Mouse (Mus musculus): ENCODE data around the gene Arhgap42. TPM values are rescaled to one million over a fixed set of nuclear protein-coding genes. Genes with fewer than 3 reads are reported as not detected.

Gene Arhgap42
- polyA plus RNA-seq, 1 experiment: 1.4 TPM

DNA sequence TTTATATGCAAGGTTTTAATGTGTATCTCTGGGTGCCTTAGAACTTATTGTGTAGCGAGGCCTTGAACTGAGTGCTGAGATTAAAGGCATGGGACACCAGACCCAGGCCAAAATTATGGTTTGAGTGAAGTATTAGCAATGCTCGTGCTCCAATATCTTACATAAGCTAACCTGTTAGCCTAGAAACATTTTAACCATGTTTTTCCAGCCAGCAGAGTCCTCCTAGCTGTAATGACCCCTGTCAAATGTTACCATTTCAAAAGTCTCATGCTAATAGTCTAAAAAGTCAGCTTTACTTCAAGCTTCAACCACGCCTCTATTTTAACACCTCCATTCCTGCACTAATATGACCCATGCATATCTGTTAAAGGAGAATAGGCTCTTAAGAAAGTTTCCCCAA, 84.3 kb downstream of the Arhgap42 start:
- Histone ChIP-seq H3K36me3 (ENCODE audit: control insufficient read depth, insufficient read depth, low read length) (no peaks in the 10 kb centered on the region), H3K4me3 (ENCODE audit: extremely low read depth, insufficient read depth, insufficient read length) (no peak overlapping the region), H3K27ac (ENCODE audit: insufficient read depth, low read length) (no peak overlapping the region), H3K27me3 (ENCODE audit: control insufficient read depth, insufficient read depth, low read length) (no peaks in the 10 kb centered on the region), H3K4me1 (ENCODE audit: control insufficient read depth, insufficient read depth, insufficient read length) (no peaks in the 10 kb centered on the region)
- no peak for DNase-seq (ENCODE audit: low read depth in 1 of 2, low spot score in 2 of 2)
- WGBS: 76% methylated on average over 3 of the region's 3 CpGs
- no peak for TF ChIP-seq CTCF (IDR thresholded peaks at IDR 0.05; ENCODE audit: extremely low read depth, insufficient read depth, insufficient read length, insufficient replicate concordance)
- no peak for TF ChIP-seq POLR2A (IDR thresholded peaks at IDR 0.05; ENCODE audit: low read depth, low read length)

GRCm38 (mm10) chr9:9144301-9145121, 94.4 kb downstream of the Arhgap42 start:
- no peak for DNase-seq (ENCODE audit: low read depth in 1 of 2, low spot score in 2 of 2)
- Histone ChIP-seq H3K27ac (ENCODE audit: insufficient read depth, low read length) (no peak overlapping the region), H3K27me3 (ENCODE audit: control insufficient read depth, insufficient read depth, low read length) (no peaks in the 10 kb centered on the region), H3K36me3 (ENCODE audit: control insufficient read depth, insufficient read depth, low read length) (no peaks in the 10 kb centered on the region), H3K4me3 (ENCODE audit: extremely low read depth, insufficient read depth, insufficient read length) (no peak overlapping the region), H3K4me1 (ENCODE audit: control insufficient read depth, insufficient read depth, insufficient read length) (no peaks in the 10 kb centered on the region)
- no peak for TF ChIP-seq CTCF (IDR thresholded peaks at IDR 0.05; ENCODE audit: extremely low read depth, insufficient read depth, insufficient read length, insufficient replicate concordance)
- TF ChIP-seq POLR2A (IDR thresholded peaks at IDR 0.05; ENCODE audit: low read depth, low read length): no peak
- 67% methylated on average over 7 of the region's 7 CpGs for WGBS

DNA sequence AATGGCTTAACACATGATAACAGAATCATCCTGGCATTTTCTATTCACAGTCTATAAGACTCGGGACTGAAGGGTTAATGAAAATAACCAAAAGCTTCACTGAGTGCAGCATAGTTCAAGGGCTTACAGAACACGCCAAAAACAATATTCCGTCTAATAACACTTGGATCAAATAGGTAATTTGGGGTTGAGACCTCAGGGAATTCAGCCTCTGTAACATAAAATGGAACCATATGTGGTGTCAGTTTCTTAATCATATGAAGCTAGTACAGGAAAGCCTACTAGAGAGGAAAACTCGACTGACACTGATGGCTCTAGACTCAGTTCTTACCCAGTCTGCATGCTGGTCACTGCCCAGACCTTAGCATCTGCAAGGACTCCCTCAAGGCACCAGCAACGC, 95.8 kb downstream of the Arhgap42 start:
- no peak for DNase-seq (ENCODE audit: low read depth in 1 of 2, low spot score in 2 of 2)
- 74% methylated on average over 5 of the region's 5 CpGs for WGBS
- TF ChIP-seq CTCF (IDR thresholded peaks at IDR 0.05; ENCODE audit: extremely low read depth, insufficient read depth, insufficient read length, insufficient replicate concordance) (no peak), POLR2A (IDR thresholded peaks at IDR 0.05; ENCODE audit: low read depth, low read length) (no peak)

DNA sequence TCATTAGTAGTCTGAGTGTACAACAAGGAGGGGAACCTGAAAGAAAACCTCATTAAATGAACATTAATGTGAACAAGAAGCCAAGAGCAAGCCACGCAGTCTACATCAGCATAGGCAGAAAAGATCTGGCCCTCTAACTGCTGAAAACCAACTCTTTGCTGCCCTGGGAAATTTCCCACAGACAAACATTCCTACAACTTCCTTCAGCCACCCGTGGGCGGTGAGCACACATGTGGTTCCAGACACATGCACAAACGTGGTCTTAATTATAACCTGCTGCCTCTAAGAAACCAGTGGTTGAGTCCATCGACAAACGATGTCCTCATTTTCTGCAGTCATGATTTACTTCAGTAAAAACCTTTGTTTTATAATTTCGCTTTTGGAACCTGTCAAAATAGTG, 96.3 kb downstream of the Arhgap42 start:
- WGBS: 76% methylated on average over 7 of the region's 7 CpGs
- Histone ChIP-seq H3K36me3 (ENCODE audit: control insufficient read depth, insufficient read depth, low read length) (no peaks in the 10 kb centered on the region), H3K4me1 (ENCODE audit: control insufficient read depth, insufficient read depth, insufficient read length) (no peaks in the 10 kb centered on the region), H3K27ac (ENCODE audit: insufficient read depth, low read length) (no peak overlapping the region), H3K27me3 (ENCODE audit: control insufficient read depth, insufficient read depth, low read length) (no peaks in the 10 kb centered on the region), H3K4me3 (ENCODE audit: extremely low read depth, insufficient read depth, insufficient read length) (no peak overlapping the region)
- TF ChIP-seq POLR2A (IDR thresholded peaks at IDR 0.05; ENCODE audit: low read depth, low read length) (no peak), CTCF (IDR thresholded peaks at IDR 0.05; ENCODE audit: extremely low read depth, insufficient read depth, insufficient read length, insufficient replicate concordance) (no peak)
- no peak for DNase-seq (ENCODE audit: low read depth in 1 of 2, low spot score in 2 of 2)

More for the DNA sequence above, 95.8 kb downstream of the Arhgap42 start:
- Histone ChIP-seq H3K4me1 (ENCODE audit: control insufficient read depth, insufficient read depth, insufficient read length) (no peaks in the 10 kb centered on the region), H3K36me3 (ENCODE audit: control insufficient read depth, insufficient read depth, low read length) (no peaks in the 10 kb centered on the region), H3K27ac (ENCODE audit: insufficient read depth, low read length) (no peak overlapping the region), H3K27me3 (ENCODE audit: control insufficient read depth, insufficient read depth, low read length) (no peaks in the 10 kb centered on the region), H3K4me3 (ENCODE audit: extremely low read depth, insufficient read depth, insufficient read length) (no peak overlapping the region)

DNA sequence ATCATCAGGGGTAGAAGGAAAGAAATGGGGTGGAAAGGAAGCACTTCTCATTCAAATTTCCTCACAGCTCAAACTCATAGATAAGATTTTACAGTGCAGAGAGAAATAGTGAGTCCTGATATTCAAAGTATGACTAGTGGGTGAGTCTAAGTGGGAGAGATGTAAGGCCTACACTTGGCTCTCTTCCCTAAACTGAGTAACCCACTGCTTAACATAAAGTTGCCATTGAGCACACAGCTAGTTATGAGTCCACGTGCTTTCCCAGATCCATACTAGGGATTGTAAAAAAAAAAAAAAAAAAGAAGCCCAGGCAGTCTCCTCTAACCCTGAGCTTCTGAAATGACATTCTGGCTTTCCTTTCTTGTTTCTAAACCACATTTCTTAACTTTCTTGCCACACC, 96.8 kb downstream of the Arhgap42 start:
- WGBS: 88% methylated on average over 1 of the region's 1 CpGs
- Histone ChIP-seq H3K4me3 (ENCODE audit: extremely low read depth, insufficient read depth, insufficient read length) (no peak overlapping the region), H3K27me3 (ENCODE audit: control insufficient read depth, insufficient read depth, low read length) (no peaks in the 10 kb centered on the region), H3K4me1 (ENCODE audit: control insufficient read depth, insufficient read depth, insufficient read length) (no peaks in the 10 kb centered on the region), H3K27ac (ENCODE audit: insufficient read depth, low read length) (no peak overlapping the region), H3K36me3 (ENCODE audit: control insufficient read depth, insufficient read depth, low read length) (no peaks in the 10 kb centered on the region)
- DNase-seq (ENCODE audit: low read depth in 1 of 2, low spot score in 2 of 2): no peak
- no peak for TF ChIP-seq POLR2A (IDR thresholded peaks at IDR 0.05; ENCODE audit: low read depth, low read length)
- TF ChIP-seq CTCF (IDR thresholded peaks at IDR 0.05; ENCODE audit: extremely low read depth, insufficient read depth, insufficient read length, insufficient replicate concordance): no peak

- DNase-seq (ENCODE audit: low read depth in 1 of 2, low spot score in 2 of 2): no peak
These were observed 109.8 kb downstream of the Arhgap42 start for GRCm38 (mm10) chr9:9128996-9129694.

More at GRCm38 (mm10) chr9:9128996-9129694, 109.8 kb downstream of the Arhgap42 start:
- no peak overlapping the region for H3K27ac ChIP-seq (ENCODE audit: insufficient read depth, low read length)
- WGBS: 89% methylated on average over 4 of the region's 4 CpGs
- H3K27me3 ChIP-seq (ENCODE audit: control insufficient read depth, insufficient read depth, low read length): no peaks in the 10 kb centered on the region
- H3K4me1 ChIP-seq (ENCODE audit: control insufficient read depth, insufficient read depth, insufficient read length): no peaks in the 10 kb centered on the region
- no peak overlapping the region for H3K4me3 ChIP-seq (ENCODE audit: extremely low read depth, insufficient read depth, insufficient read length)
- TF ChIP-seq POLR2A (IDR thresholded peaks at IDR 0.05; ENCODE audit: low read depth, low read length): no peak
- TF ChIP-seq CTCF (IDR thresholded peaks at IDR 0.05; ENCODE audit: extremely low read depth, insufficient read depth, insufficient read length, insufficient replicate concordance): no peak
- H3K36me3 ChIP-seq (ENCODE audit: control insufficient read depth, insufficient read depth, low read length): no peaks in the 10 kb centered on the region
